19 mouse cellular contexts compared by ENCODE assay signal in the genomic region with DNA sequence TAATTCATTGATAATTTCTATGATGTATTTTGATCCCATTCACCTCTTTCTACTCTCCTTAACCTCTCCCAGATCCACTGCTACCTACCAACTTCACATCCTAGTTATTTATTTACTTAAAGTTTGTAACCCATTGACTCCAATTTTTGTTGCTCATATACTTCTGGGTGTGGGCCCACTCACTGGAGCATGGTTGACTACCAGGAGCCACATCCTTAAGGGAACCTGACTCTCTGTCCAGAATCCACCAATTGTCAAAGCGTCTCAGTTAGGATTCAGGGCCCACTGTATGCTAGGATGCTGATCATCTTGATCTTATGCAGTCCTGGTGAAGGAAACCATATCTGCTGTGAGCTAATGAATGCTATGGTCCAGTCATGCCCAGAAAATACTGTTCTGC.
"Had no signal": no experiment of that assay in that cellular context is flagged by ENCODE, and none has a peak within 500 bp of the region (broad histone marks: within the 10 kb centered on the region; RNA-seq: fewer than 3 reads in every experiment).

No protein-coding gene starts in this region.

- H3K9me3 ChIP-seq: midbrain, embryonic 10.5 days had no signal

- H3K4me1 ChIP-seq: neural tube, embryonic 15.5 days had no signal

- H3K27ac ChIP-seq: midbrain, embryonic 10.5 days; midbrain, embryonic 12.5 days; neural tube, embryonic 13.5 days; neural tube, embryonic 15.5 days had no signal

- DNase-seq: lung, adult 18-20 months; lung, embryonic 14.5 days; lung, postnatal 10 days; lung, postnatal 4 days; midbrain, embryonic 14.5 days; retina, postnatal 1 day; right cerebral cortex, adult 18-20 months; right cerebral cortex, postnatal 25 days; right cerebral cortex, postnatal 4 days; spleen, adult 18-20 months; thymus, adult 18-20 months; thymus, postnatal 14 days; thymus, postnatal 36 days had no signal

- H3K4me3 ChIP-seq: midbrain, embryonic 10.5 days; midbrain, embryonic 12.5 days; myocyte; neural tube, embryonic 13.5 days; neural tube, embryonic 15.5 days had no signal

- ATAC-seq: midbrain, embryonic 16.5 days had no signal

- H3K4me2 ChIP-seq: lung, embryonic 14.5 days; midbrain, embryonic 12.5 days; neural tube, embryonic 13.5 days; neural tube, embryonic 15.5 days had no signal

- H3K27me3 ChIP-seq: midbrain, embryonic 12.5 days; neural tube, embryonic 13.5 days had no signal

- H3K9ac ChIP-seq: lung, embryonic 14.5 days; midbrain, embryonic 12.5 days; neural tube, embryonic 13.5 days; neural tube, embryonic 15.5 days had no signal

- H3K36me3 ChIP-seq: midbrain, embryonic 10.5 days; midbrain, embryonic 12.5 days; neural tube, embryonic 13.5 days; neural tube, embryonic 15.5 days had no signal
